Mouse (Mus musculus) MEL (cell line): ENCODE data around the gene Akt1s1. TPM values are rescaled to one million over a fixed set of nuclear protein-coding genes. Genes with fewer than 3 reads are reported as not detected.

ENCODE experiments used
- DNase-seq: peaks from one replicate; pipeline ENCODE4 v3.0.0; 2011; ENCODE audit warnings: low read depth, low spot score
- H3K27ac ChIP-seq: 2 replicates; pipeline ENCODE4 v1.5.1; 2012; ENCODE audit warnings: low read depth, mild to moderate bottlenecking, control low read depth, low read length, moderate library complexity; ENCODE audit not compliant: control insufficient read depth
- H3K27me3 ChIP-seq, 2 experiments: fragments of 150-350 bp in 1 of 2; sonication (generic) in 1 of 2; 2 replicates each; pipeline ENCODE4 v1.6.1; 2012; ENCODE audit warnings: low read length in 2 of 2, mild to moderate bottlenecking in 2 of 2, improper control_type of control experiment in 1 of 2, moderate library complexity in 1 of 2; ENCODE audit not compliant: insufficient read depth in 2 of 2, control insufficient read depth in 1 of 2
- H3K36me3 ChIP-seq, 2 experiments: 2 replicates each; pipeline ENCODE4 v1.6.1; 2012 to 2014; ENCODE audit warnings: low read length in 2 of 2, improper control_type of control experiment in 1 of 2, inconsistent platforms in 1 of 2, mild to moderate bottlenecking in 1 of 2; ENCODE audit not compliant: insufficient read depth in 2 of 2, control insufficient read depth in 1 of 2
- H3K4me1 ChIP-seq, 2 experiments: fragments of 150-350 bp in 1 of 2; sonication (generic) in 1 of 2; 2 replicates each; pipeline ENCODE4 v1.6.1; 2012; ENCODE audit warnings: low read length in 2 of 2, improper control_type of control experiment in 1 of 2, mild to moderate bottlenecking in 1 of 2; ENCODE audit not compliant: insufficient read depth in 2 of 2, control insufficient read depth in 1 of 2
- H3K4me3 ChIP-seq, 2 experiments: fragments of 150-350 bp in 1 of 2; sonication (generic) in 1 of 2; 2 replicates each; pipeline ENCODE4 v1.5.1; 2012; ENCODE audit warnings: low read depth in 2 of 2, low read length in 2 of 2, mild to moderate bottlenecking in 2 of 2, moderate library complexity in 2 of 2, control low read depth in 1 of 2, improper control_type of control experiment in 1 of 2; ENCODE audit not compliant: control insufficient read depth in 1 of 2, insufficient read depth in 1 of 2
- H3K79me2 ChIP-seq: 2 replicates; pipeline ENCODE4 v1.6.1; 2012; ENCODE audit warnings: mild to moderate bottlenecking, low read length, moderate library complexity; ENCODE audit not compliant: control insufficient read depth, poor library complexity, insufficient read depth
- H3K9ac ChIP-seq: 2 replicates; pipeline ENCODE4 v1.6.1; 2012; ENCODE audit warnings: low read depth, mild to moderate bottlenecking, control low read depth, low read length, moderate library complexity; ENCODE audit not compliant: control insufficient read depth, poor library complexity, severe bottlenecking
- H3K9me3 ChIP-seq: fragments of 150-350 bp; sonication (generic); replicated peaks from 2 replicates; pipeline ENCODE4 v1.6.1; 2012; ENCODE audit warnings: mild to moderate bottlenecking, low read length, improper control_type of control experiment, moderate library complexity; ENCODE audit not compliant: insufficient read depth
- BHLHE40 ChIP-seq: IDR thresholded peaks from 2 replicates; pipeline ENCODE4 v1.6.1; 2012; ENCODE audit warnings: low read depth, mild to moderate bottlenecking, inconsistent platforms, low read length, improper control_type of control experiment, borderline replicate concordance
- CHD1 ChIP-seq: IDR thresholded peaks from 2 replicates; pipeline ENCODE4 v1.6.1; 2012; ENCODE audit warnings: low read depth, mild to moderate bottlenecking, inconsistent platforms, low read length, improper control_type of control experiment
- CTCF ChIP-seq, 3 experiments: IDR thresholded peaks in 2 of 3; conservative IDR thresholded peaks in 1 of 3; 2 replicates each; pipeline ENCODE4 v1.5.1; 2011 to 2012; ENCODE audit warnings: low read length in 3 of 3, low read depth in 2 of 3, mild to moderate bottlenecking in 2 of 3, improper control_type of control experiment in 1 of 3, inconsistent platforms in 1 of 3, mixed read lengths in 1 of 3, moderate library complexity in 1 of 3; ENCODE audit not compliant: control insufficient read depth in 1 of 3, insufficient read depth in 1 of 3, poor library complexity in 1 of 3, severe bottlenecking in 1 of 3
- E2F4 ChIP-seq: IDR thresholded peaks from 2 replicates; pipeline ENCODE4 v1.6.1; 2011; ENCODE audit warnings: low read depth, low read length, improper control_type of control experiment, borderline replicate concordance
- ETS1 ChIP-seq: IDR thresholded peaks from 2 replicates; pipeline ENCODE4 v1.6.1; 2012; ENCODE audit warnings: low read depth, mild to moderate bottlenecking, inconsistent platforms, low read length, improper control_type of control experiment, moderate library complexity
- GABPA ChIP-seq: IDR thresholded peaks from 2 replicates; pipeline ENCODE4 v1.6.1; 2012; ENCODE audit warnings: low read depth, mild to moderate bottlenecking, inconsistent platforms, low read length, improper control_type of control experiment, moderate library complexity
- GATA1 ChIP-seq: IDR thresholded peaks from 2 replicates; pipeline ENCODE4 v1.6.1; 2011; ENCODE audit warnings: low read depth, low read length, improper control_type of control experiment
- JUND ChIP-seq: IDR thresholded peaks from 2 replicates; pipeline ENCODE4 v1.6.1; 2011; ENCODE audit warnings: low read depth, mild to moderate bottlenecking, improper control_type of control experiment, low read length
- MAFK ChIP-seq: IDR thresholded peaks from 2 replicates; pipeline ENCODE4 v1.6.1; 2011; ENCODE audit warnings: low read depth, mild to moderate bottlenecking, low read length, improper control_type of control experiment, borderline replicate concordance
- MAX ChIP-seq: IDR thresholded peaks from 2 replicates; pipeline ENCODE4 v1.6.1; 2011; ENCODE audit warnings: low read length, improper control_type of control experiment
- MAZ ChIP-seq: IDR thresholded peaks from 2 replicates; pipeline ENCODE4 v1.6.1; 2012; ENCODE audit warnings: low read depth, mild to moderate bottlenecking, inconsistent platforms, low read length, improper control_type of control experiment
- MEF2A ChIP-seq: IDR thresholded peaks from 2 replicates; pipeline ENCODE4 v1.6.1; 2014; ENCODE audit warnings: low read depth, mild to moderate bottlenecking, inconsistent platforms, low read length, improper control_type of control experiment; ENCODE audit not compliant: poor library complexity, insufficient replicate concordance, severe bottlenecking; ENCODE audit errors: extremely low read depth
- MXI1 ChIP-seq: IDR thresholded peaks from 2 replicates; pipeline ENCODE4 v1.6.1; 2011; ENCODE audit warnings: mild to moderate bottlenecking, low read depth, low read length, improper control_type of control experiment
- MYC ChIP-seq: IDR thresholded peaks from 2 replicates; pipeline ENCODE4 v1.6.1; 2011; ENCODE audit warnings: low read depth, mild to moderate bottlenecking, low read length, improper control_type of control experiment, moderate library complexity
- POLR2A ChIP-seq, 2 experiments: IDR thresholded peaks; 2 replicates each; pipeline ENCODE4 v1.6.1; 2011 to 2012; ENCODE audit warnings: low read length in 2 of 2, mild to moderate bottlenecking in 2 of 2, control low read depth in 1 of 2, improper control_type of control experiment in 1 of 2, low read depth in 1 of 2, moderate library complexity in 1 of 2; ENCODE audit not compliant: control insufficient read depth in 1 of 2, insufficient read depth in 1 of 2, poor library complexity in 1 of 2
- POLR2AphosphoS2 ChIP-seq: IDR thresholded peaks from 2 replicates; pipeline ENCODE4 v1.6.1; 2011; ENCODE audit warnings: low read length, improper control_type of control experiment
- POLR2AphosphoS5 ChIP-seq: IDR thresholded peaks from 2 replicates; pipeline ENCODE4 v1.6.1; 2012; ENCODE audit warnings: low read depth, borderline replicate concordance, mild to moderate bottlenecking, inconsistent platforms, low read length, moderate library complexity, mixed read lengths
- RAD21 ChIP-seq: IDR thresholded peaks from 2 replicates; pipeline ENCODE4 v1.6.1; 2011; ENCODE audit warnings: mild to moderate bottlenecking, low read depth, low read length, improper control_type of control experiment
- RCOR1 ChIP-seq: IDR thresholded peaks from 2 replicates; pipeline ENCODE4 v1.6.1; 2012; ENCODE audit warnings: low read depth, mild to moderate bottlenecking, inconsistent platforms, low read length, improper control_type of control experiment
- SMC3 ChIP-seq: IDR thresholded peaks from 2 replicates; pipeline ENCODE4 v1.6.1; 2011; ENCODE audit warnings: low read depth, low read length, improper control_type of control experiment
- TBP ChIP-seq: IDR thresholded peaks from 2 replicates; pipeline ENCODE4 v1.8.0; 2011; ENCODE audit warnings: low read depth, low read length, improper control_type of control experiment
- TCF12 ChIP-seq: IDR thresholded peaks from 2 replicates; pipeline ENCODE4 v1.6.1; 2014; ENCODE audit warnings: low read depth, mild to moderate bottlenecking, inconsistent platforms, low read length, improper control_type of control experiment, moderate library complexity
- UBTF ChIP-seq: IDR thresholded peaks from 2 replicates; pipeline ENCODE4 v1.6.1; 2012; ENCODE audit warnings: low read depth, mild to moderate bottlenecking, inconsistent platforms, low read length, improper control_type of control experiment, moderate library complexity, borderline replicate concordance; ENCODE audit not compliant: insufficient read depth
- USF1 ChIP-seq: IDR thresholded peaks from 2 replicates; pipeline ENCODE4 v1.6.1; 2014; ENCODE audit warnings: low read depth, mild to moderate bottlenecking, inconsistent platforms, low read length, improper control_type of control experiment, moderate library complexity
- USF2 ChIP-seq, 2 experiments: IDR thresholded peaks; 2 replicates each; pipeline ENCODE4 v1.6.1; 2011 to 2012; ENCODE audit warnings: improper control_type of control experiment in 2 of 2, low read length in 2 of 2, borderline replicate concordance in 1 of 2, inconsistent platforms in 1 of 2, low read depth in 1 of 2, mild to moderate bottlenecking in 1 of 2; ENCODE audit not compliant: insufficient read depth in 1 of 2
- ZC3H11A ChIP-seq: IDR thresholded peaks from 2 replicates; pipeline ENCODE4 v1.6.1; 2012; ENCODE audit warnings: low read depth, mild to moderate bottlenecking, inconsistent platforms, low read length, improper control_type of control experiment
- ZKSCAN1 ChIP-seq: IDR thresholded peaks from 2 replicates; pipeline ENCODE4 v1.6.1; 2012; ENCODE audit warnings: low read depth, mild to moderate bottlenecking, inconsistent platforms, low read length, improper control_type of control experiment, moderate library complexity
- ZMIZ1 ChIP-seq: IDR thresholded peaks from 2 replicates; pipeline ENCODE4 v1.6.1; 2012; ENCODE audit warnings: low read depth, mild to moderate bottlenecking, inconsistent platforms, low read length, improper control_type of control experiment, moderate library complexity
- ZNF384 ChIP-seq: IDR thresholded peaks from 2 replicates; pipeline ENCODE4 v1.6.1; 2012; ENCODE audit warnings: low read depth, mild to moderate bottlenecking, inconsistent platforms, low read length, improper control_type of control experiment
- polyA plus RNA-seq, 2 experiments: library from polyadenylated mRNA; stranded (reverse) in 1 of 2; unstranded in 1 of 2; fragments of >175 nt in 1 of 2; fragments of >200 nt in 1 of 2; gene quantifications; 2 replicates each; pipeline versions ENCODE4 v1.2.1 to v1.2.4; 2012; ENCODE audit warnings: low replicate concordance in 2 of 2, low read depth in 1 of 2; ENCODE audit not compliant: insufficient read length in 2 of 2, insufficient read depth in 1 of 2, missing spikeins in 1 of 2
- total RNA-seq: library from RNA; depleted of rRNA; stranded (reverse); fragments of 300-350 nt; gene quantifications from 2 replicates; pipeline ENCODE4 v1.2.3, GENCODE M21; 2012

Gene Akt1s1
- total and polyA plus RNA-seq, 3 experiments = 37.3 to 71.8 TPM; not detected in 1

GRCm38 (mm10) chr7:44891611-44892010, 42.8 kb downstream of the Akt1s1 start:
- no peak for TF ChIP-seq ZKSCAN1
- TF ChIP-seq POLR2A (IDR thresholded peaks at IDR 0.05; ENCODE audit: control insufficient read depth in 1 of 2, insufficient read depth in 1 of 2, low read depth in 1 of 2, low read length in 2 of 2, poor library complexity in 1 of 2) = no peak
- TF ChIP-seq ZC3H11A = no peak
- TF ChIP-seq BHLHE40 = no peak
- TF ChIP-seq POLR2AphosphoS2 = no peak
- no peak for TF ChIP-seq RCOR1
- TF ChIP-seq MAFK = no peak
- no peak; the same call in 1 of the 2 replicates for TF ChIP-seq MAX
- Histone ChIP-seq H3K27ac (no peak overlapping the region), H3K9me3 (no peaks in the 10 kb centered on the region), H3K4me1 (peaks cover 0 to 23% of the 10 kb centered on the region in 2 experiments; a peak in 2 of 4 replicates), H3K36me3 (peaks cover 0 to 10% of the 10 kb centered on the region in 2 experiments; a peak in 3 of 4 replicates), H3K4me3 (peak overlapping the region; percentile 63 to 88), H3K27me3 (no peaks in the 10 kb centered on the region), H3K9ac (peak overlapping the region; percentile 83), H3K79me2 (peaks cover 25% of the 10 kb centered on the region)
- peak; percentile 50 for DNase-seq

- peaks cover 0 to 25% of the 10 kb centered on the region in 2 experiments; a peak in 2 of 4 replicates for H3K4me1 ChIP-seq
- peak within 1 kb of the TSS; percentile 63 to 88 for H3K4me3 ChIP-seq
- TF ChIP-seq CHD1 (no peak), USF1 (no peak), ZMIZ1 (0 out of 2 replicates have a peak, but pooled peaks have one; percentile 39), MAZ (no peak), E2F4 (no peak), TCF12 (peak; percentile 54; the same call in 1 of the 2 replicates), CTCF (IDR thresholded peaks at IDR 0.05 in 2 of 3, conservative IDR thresholded peaks at IDR 0.05 in 1 of 3; ENCODE audit: control insufficient read depth in 1 of 3, insufficient read depth in 1 of 3, low read depth in 2 of 3, low read length in 3 of 3, poor library complexity in 1 of 3, severe bottlenecking in 1 of 3) (no peak), MEF2A (no peak), ETS1 (no peak), GABPA (no peak), JUND (no peak), MYC (no peak), RAD21 (no peak), USF2 (IDR thresholded peaks at IDR 0.05; ENCODE audit: borderline replicate concordance in 1 of 2, insufficient read depth in 1 of 2, low read depth in 1 of 2, low read length in 2 of 2) (no peak), SMC3 (no peak), MXI1 (peak; percentile 84), BHLHE40 (no peak), POLR2AphosphoS5 (no peak), POLR2AphosphoS2 (peak; percentile 79; the same call in 1 of the 2 replicates), RCOR1 (peak; percentile 40; the same call in 1 of the 2 replicates), TBP (peak; percentile 41; the same call in 1 of the 2 replicates), UBTF (no peak), ZKSCAN1 (no peak), ZC3H11A (no peak), ZNF384 (no peak), GATA1 (peak; percentile 25; the same call in 1 of the 2 replicates)
Measured at GRCm38 (mm10) chr7:44892276-44892921, 43.6 kb downstream of the Akt1s1 start, which contains the start of gene Med25. Gene Med25, minus strand, starts transcription at chr7:44892712.

More at GRCm38 (mm10) chr7:44892276-44892921, 43.6 kb downstream of the Akt1s1 start, which contains the start of gene Med25:
- H3K27ac ChIP-seq = peak within 1 kb of the TSS; percentile 95
- peak; percentile 95 for DNase-seq
- no peaks in the 10 kb centered on the region for H3K9me3 ChIP-seq
- peak within 1 kb of the TSS; percentile 83 for H3K9ac ChIP-seq
- peaks cover 24% of the 10 kb centered on the region for H3K79me2 ChIP-seq
- no peaks in the 10 kb centered on the region for H3K27me3 ChIP-seq
- peaks cover 0 to 10% of the 10 kb centered on the region in 2 experiments; a peak in 2 of 4 replicates for H3K36me3 ChIP-seq
